ENCODE assay signal across 9 mouse cellular contexts in the genomic region with DNA sequence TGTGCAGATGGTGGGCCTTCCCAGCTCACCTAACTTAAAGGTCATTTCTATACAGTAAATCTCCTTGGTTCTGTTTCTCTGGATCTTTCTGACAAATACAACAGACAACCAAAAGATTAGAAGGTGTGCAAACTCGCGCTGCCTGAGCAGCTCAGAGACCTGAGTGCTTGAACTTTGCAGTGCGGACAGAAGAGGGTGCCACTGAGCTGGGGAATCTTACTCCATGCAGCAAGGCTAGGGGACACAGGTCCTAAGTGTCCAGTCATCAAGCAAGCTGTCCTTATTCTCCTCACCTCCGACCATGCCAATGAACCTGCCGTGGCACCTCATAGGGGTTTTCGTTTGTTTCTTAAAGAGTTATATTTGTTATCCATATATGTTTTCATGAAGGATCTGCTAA. TPM values are rescaled to one million over a fixed set of nuclear protein-coding genes. Genes with fewer than 3 reads are reported as not detected.
DNase-seq lines count a peak whose midpoint lies in the region; ATAC-seq and TF ChIP-seq lines count a peak whose summit lies in the region.
"Had no signal": no experiment of that assay in that cellular context is flagged by ENCODE, and none has a peak within 500 bp of the region (broad histone marks: within the 10 kb centered on the region; RNA-seq: fewer than 3 reads in every experiment).

No protein-coding gene starts in this region.

- H3K4me3 ChIP-seq in intestine, postnatal 0 days (ENCODE audit: low read depth, low read length), result no peak overlapping the region
- no peak overlapping the region for H3K4me3 ChIP-seq in intestine, embryonic 16.5 days (ENCODE audit: low read length)
- H3K4me3 ChIP-seq: lung, embryonic 15.5 days had no signal

- no peaks in the 10 kb centered on the region for H3K36me3 ChIP-seq in intestine, postnatal 0 days (ENCODE audit: control insufficient read depth, insufficient read depth)
- no peaks in the 10 kb centered on the region for H3K36me3 ChIP-seq in intestine, embryonic 16.5 days (ENCODE audit: control insufficient read depth, insufficient read depth, low read length)
- H3K36me3 ChIP-seq: lung, embryonic 15.5 days had no signal

- H3K9ac ChIP-seq in intestine, postnatal 0 days (ENCODE audit: low read depth, low read length), result no peak overlapping the region
- H3K9ac ChIP-seq in intestine, embryonic 16.5 days (ENCODE audit: low read depth, low read length), result no peak overlapping the region
- H3K9ac ChIP-seq: lung, embryonic 15.5 days had no signal

- no peak overlapping the region for H3K27ac ChIP-seq in intestine, postnatal 0 days (ENCODE audit: low read depth, low read length)
- H3K27ac ChIP-seq in intestine, embryonic 16.5 days (ENCODE audit: low read length), result no peak overlapping the region
- H3K27ac ChIP-seq: lung, embryonic 15.5 days had no signal

- WGBS in intestine, postnatal 0 days, result 48% methylated on average over 6 of the region's 6 CpGs
- WGBS in intestine, embryonic 16.5 days, result 41% methylated on average over 6 of the region's 6 CpGs

- DNase-seq in thymus, postnatal 4 days, result peak; percentile 7
- DNase-seq in thymus, postnatal 10 days (ENCODE audit: low spot score in 2 of 2), result no peak
- DNase-seq in embryo, embryonic 10.5 days (ENCODE audit: low spot score), result peak; percentile 39
- no peak for DNase-seq in yolk sac, embryonic 10.5 days (ENCODE audit: low spot score)
- no peak for DNase-seq in gastrocnemius, postnatal 4 days (ENCODE audit: low spot score in 2 of 2)
- DNase-seq in thymus, postnatal 14 days, result no peak

- ATAC-seq in intestine, postnatal 0 days, result no peak
- ATAC-seq in intestine, embryonic 16.5 days, result no peak

- no peaks in the 10 kb centered on the region for H3K4me1 ChIP-seq in intestine, postnatal 0 days (replicated peaks; ENCODE audit: control insufficient read depth, insufficient read depth, low read length)
- no peaks in the 10 kb centered on the region for H3K4me1 ChIP-seq in intestine, embryonic 16.5 days (ENCODE audit: control insufficient read depth, insufficient read depth, low read length)
- H3K4me1 ChIP-seq: lung, embryonic 15.5 days had no signal

- no peaks in the 10 kb centered on the region for H3K9me3 ChIP-seq in intestine, postnatal 0 days (ENCODE audit: control insufficient read depth)
- H3K9me3 ChIP-seq in intestine, embryonic 16.5 days (ENCODE audit: control insufficient read depth, low read length), result no peaks in the 10 kb centered on the region
- H3K9me3 ChIP-seq: lung, embryonic 15.5 days had no signal

- peak; percentile 50 for TF ChIP-seq CTCF in intestine, postnatal 0 days (IDR thresholded peaks at IDR 0.05; ENCODE audit: low read depth)

- no peak overlapping the region for H3K4me2 ChIP-seq in intestine, postnatal 0 days (replicated peaks; ENCODE audit: low read depth)
- no peak overlapping the region for H3K4me2 ChIP-seq in intestine, embryonic 16.5 days (ENCODE audit: low read depth, low read length)
- H3K4me2 ChIP-seq: lung, embryonic 15.5 days had no signal

- no peaks in the 10 kb centered on the region for H3K27me3 ChIP-seq in intestine, postnatal 0 days (replicated peaks; ENCODE audit: control insufficient read depth, insufficient read depth, low read length)
- no peaks in the 10 kb centered on the region for H3K27me3 ChIP-seq in intestine, embryonic 16.5 days (replicated peaks; ENCODE audit: control insufficient read depth, insufficient read depth, low read length)
- H3K27me3 ChIP-seq: lung, embryonic 15.5 days had no signal

RNA-seq across cellular contexts. Expression of a gene that starts 48.7 kb away (rescaled TPM):
- polyA plus RNA-seq in intestine, postnatal 0 days (2015; fragmentation: Nextera tagmentation; extraction: Ambion mirVana), result 2.1 and 2.9 TPM in 2 replicates
- polyA plus RNA-seq in intestine, embryonic 16.5 days (2015; fragmentation: Nextera tagmentation; extraction: Ambion mirVana), result 2.6 and 2.9 TPM in 2 replicates
- under 1 TPM; 0.75 to 0.98 TPM for total RNA-seq in gastrocnemius, postnatal 4 days (2021)

Comparison
In these comparisons a context has a peak if more than half of its experiments do, and no peak if none do; other contexts are left out.
1. DNase-seq: peak in thymus, postnatal 4 days (single experiment) and embryo, embryonic 10.5 days (single experiment); none in thymus, postnatal 10 days (0 of 2), yolk sac, embryonic 10.5 days (single experiment), gastrocnemius, postnatal 4 days (0 of 2) and thymus, postnatal 14 days (single experiment).